Mouse (Mus musculus) erythroblast, embryonic 14.5 days (primary cell): ENCODE measurements around the gene Chst11.

Experiments
- GATA1 ChIP-seq: IDR thresholded peaks from 2 replicates; pipeline ENCODE4 v1.6.1; 2012; ENCODE audit warnings: low read length, inconsistent platforms, mixed read lengths
- TAL1 ChIP-seq: IDR thresholded peaks from 3 replicates; pipeline ENCODE4 v1.6.1; 2012; ENCODE audit warnings: low read length, inconsistent platforms, mixed read lengths

DNA sequence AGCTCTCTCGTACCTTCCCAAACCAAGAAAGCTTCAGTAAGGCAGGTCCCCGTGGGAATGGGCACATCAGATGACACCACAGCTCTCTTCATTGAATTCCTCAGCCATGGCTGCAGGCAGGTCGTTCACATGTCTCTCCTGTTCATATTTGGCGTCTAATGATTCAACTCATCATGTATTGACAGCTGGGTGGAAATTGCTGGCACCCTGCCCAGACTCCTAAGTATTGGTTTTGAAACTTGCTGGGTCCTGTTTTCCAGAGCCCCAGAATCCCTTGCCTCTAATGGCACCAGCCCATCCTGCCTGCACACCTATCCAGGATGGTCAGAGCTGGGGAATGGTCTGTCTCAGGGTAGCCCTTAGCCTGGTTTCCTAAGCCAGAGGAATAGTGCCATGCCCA, 127.0 kb downstream of the Chst11 start:
- no peak for TF ChIP-seq GATA1
- TF ChIP-seq TAL1: no peak
